Mouse (Mus musculus): ENCODE data around the gene Sdc4. TPM values are rescaled to one million over a fixed set of nuclear protein-coding genes. Genes with fewer than 3 reads are reported as not detected.

Sdc4 gene
- polyA plus RNA-seq, 1 experiment: 150 TPM

GRCm38 (mm10) chr2:164403396-164404081 lies 40.1 kb downstream of the Sdc4 start:
- no peak for DNase-seq (ENCODE audit: low spot score)

GRCm38 (mm10) chr2:164402906-164403305 lies 40.8 kb downstream of the Sdc4 start, which contains the start of gene Rbpjl:
Gene Rbpjl, plus strand, starts transcription at chr2:164403141.
- DNase-seq (ENCODE audit: low spot score): peak; percentile 67

- no peak for DNase-seq (ENCODE audit: low spot score)
These were observed 46.8 kb downstream of the Sdc4 start for GRCm38 (mm10) chr2:164396911-164397310.

- DNase-seq (ENCODE audit: low spot score): no peak
These were observed 47.6 kb downstream of the Sdc4 start for GRCm38 (mm10) chr2:164396076-164396475.

- DNase-seq (ENCODE audit: low spot score): no peak
These were observed 50.6 kb downstream of the Sdc4 start for GRCm38 (mm10) chr2:164393126-164393525.

GRCm38 (mm10) chr2:164389499-164389898 lies 54.2 kb downstream of the Sdc4 start:
- DNase-seq (ENCODE audit: low spot score): peak; percentile 73

GRCm38 (mm10) chr2:164389020-164389419 lies 54.7 kb downstream of the Sdc4 start, which contains the start of gene Slpi:
Gene Slpi, minus strand, starts transcription at chr2:164389095.
- no peak for DNase-seq (ENCODE audit: low spot score)

GRCm38 (mm10) chr2:164386953-164387352 lies 56.7 kb downstream of the Sdc4 start:
- no peak for DNase-seq (ENCODE audit: low spot score)

GRCm38 (mm10) chr2:164385927-164386763 lies 57.5 kb downstream of the Sdc4 start:
- no peak for DNase-seq (ENCODE audit: low spot score)

- no peak for DNase-seq (ENCODE audit: low spot score)
These were observed 59.9 kb downstream of the Sdc4 start for GRCm38 (mm10) chr2:164383656-164384399.

GRCm38 (mm10) chr2:164382971-164383370 lies 60.7 kb downstream of the Sdc4 start:
- no peak for DNase-seq (ENCODE audit: low spot score)

- no peak for DNase-seq (ENCODE audit: low spot score)
These were observed 62.0 kb downstream of the Sdc4 start for GRCm38 (mm10) chr2:164381726-164382125.

- no peak for DNase-seq (ENCODE audit: low spot score)
These were observed 65.9 kb downstream of the Sdc4 start for GRCm38 (mm10) chr2:164377478-164378426.

Other genes starting within 250 kb of the Sdc4 start
- not detected in 2 replicates for gene Wfdc15a, start 243.8 kb downstream of the Sdc4 start, polyA plus RNA-seq (2012; rRNA removed)
- 90.6 and 114 TPM in 2 replicates for gene Wfdc15b, start 222.2 kb downstream of the Sdc4 start, polyA plus RNA-seq (2012; rRNA removed)
- gene Svs2, start 205.4 kb downstream of the Sdc4 start, polyA plus RNA-seq (2012; rRNA removed): not detected in 2 replicates
- gene Svs3b, start 187.2 kb downstream of the Sdc4 start, polyA plus RNA-seq (2012; rRNA removed): not detected in 2 replicates
- not detected in 2 replicates for gene Svs4, start 165.4 kb downstream of the Sdc4 start, polyA plus RNA-seq (2012; rRNA removed)
- not detected in 2 replicates for gene Svs3a, start 154.6 kb downstream of the Sdc4 start, polyA plus RNA-seq (2012; rRNA removed)
- not detected in 2 replicates for gene Svs6, start 127.1 kb downstream of the Sdc4 start, polyA plus RNA-seq (2012; rRNA removed)
- 0.11 TPM in 1 of 2 replicates, not detected in the other for gene Svs5, start 111.1 kb downstream of the Sdc4 start, polyA plus RNA-seq (2012; rRNA removed)
- 28.3 and 42.1 TPM in 2 replicates for gene Slpi, start 54.8 kb downstream of the Sdc4 start, polyA plus RNA-seq (2012; rRNA removed)
- gene Rbpjl, start 40.7 kb downstream of the Sdc4 start, polyA plus RNA-seq (2012; rRNA removed): 0.01 TPM in 1 of 2 replicates, not detected in the other
- 3.1 and 3.4 TPM in 2 replicates for gene Matn4, start 38.7 kb downstream of the Sdc4 start, polyA plus RNA-seq (2012; rRNA removed)
- 38.9 and 45.9 TPM in 2 replicates for gene Sys1, start 13.1 kb upstream of the Sdc4 start, polyA plus RNA-seq (2012; rRNA removed)
- 3.0 and 4.4 TPM in 2 replicates for gene Gm20458, start 17.1 kb upstream of the Sdc4 start, polyA plus RNA-seq (2012; rRNA removed)
- not detected in 2 replicates for gene Trp53tg5, start 29.8 kb upstream of the Sdc4 start, polyA plus RNA-seq (2012; rRNA removed)
- 124 and 133 TPM in 2 replicates for gene Dbndd2, start 42.2 kb upstream of the Sdc4 start, polyA plus RNA-seq (2012; rRNA removed)
- 55.9 and 71.5 TPM in 2 replicates for gene Pigt, start 53.6 kb upstream of the Sdc4 start, polyA plus RNA-seq (2012; rRNA removed)
- 775 and 802 TPM in 2 replicates for gene Wfdc2, start 118.5 kb upstream of the Sdc4 start, polyA plus RNA-seq (2012; rRNA removed)
- 0.14 and 0.31 TPM in 2 replicates for gene Spint3, start 129.6 kb upstream of the Sdc4 start, polyA plus RNA-seq (2012; rRNA removed)
- gene Wfdc6a, start 141.6 kb upstream of the Sdc4 start, polyA plus RNA-seq (2012; rRNA removed): 1.3 and 2.0 TPM in 2 replicates
- gene Eppin, start 149.7 kb upstream of the Sdc4 start, polyA plus RNA-seq (2012; rRNA removed): not detected in 2 replicates
- gene Wfdc6b, start 169.6 kb upstream of the Sdc4 start, polyA plus RNA-seq (2012; rRNA removed): not detected in 2 replicates
- not detected in 2 replicates for gene Wfdc8, start 169.7 kb upstream of the Sdc4 start, polyA plus RNA-seq (2012; rRNA removed)
- not detected in 2 replicates for gene Wfdc16, start 194.9 kb upstream of the Sdc4 start, polyA plus RNA-seq (2012; rRNA removed)
- gene Wfdc10, start 212.2 kb upstream of the Sdc4 start, polyA plus RNA-seq (2012; rRNA removed): 4.9 and 7.1 TPM in 2 replicates
- not detected in 2 replicates for gene Wfdc9, start 212.7 kb upstream of the Sdc4 start, polyA plus RNA-seq (2012; rRNA removed)
- not detected in 2 replicates for gene Wfdc11, start 230.2 kb upstream of the Sdc4 start, polyA plus RNA-seq (2012; rRNA removed)
- 1.1 and 1.2 TPM in 2 replicates for gene Wfdc13, start 241.2 kb upstream of the Sdc4 start, polyA plus RNA-seq (2012; rRNA removed)